Mouse (Mus musculus) frontal cortex, postnatal 14 days (tissue): ENCODE data around the gene Ppp1r9a.

Experiments used
- DNase-seq, 2 experiments: peaks; one replicate each; pipeline ENCODE4 v3.0.0; 2022; ENCODE audit warnings: low spot score in 2 of 2

Gene Ppp1r9a

GRCm38 (mm10) chr6:5006283-5006946 lies 103.7 kb downstream of the Ppp1r9a start:
- no peak for DNase-seq

- DNase-seq: no peak
Measured at GRCm38 (mm10) chr6:5008166-5008565, 105.4 kb downstream of the Ppp1r9a start.

GRCm38 (mm10) chr6:5008603-5009002 lies 105.9 kb downstream of the Ppp1r9a start:
- DNase-seq: no peak

- no peak for DNase-seq
Measured at GRCm38 (mm10) chr6:5010553-5011416, 108.1 kb downstream of the Ppp1r9a start.

- DNase-seq: no peak
Measured at GRCm38 (mm10) chr6:5012794-5013193, 110.1 kb downstream of the Ppp1r9a start.

GRCm38 (mm10) chr6:5014567-5014966 lies 111.8 kb downstream of the Ppp1r9a start:
- no peak for DNase-seq

- DNase-seq: no peak
Measured at GRCm38 (mm10) chr6:5015173-5015572, 112.5 kb downstream of the Ppp1r9a start.

GRCm38 (mm10) chr6:5017945-5018511 lies 115.3 kb downstream of the Ppp1r9a start:
- no peak for DNase-seq

- no peak for DNase-seq
Measured at GRCm38 (mm10) chr6:5019208-5019607, 116.5 kb downstream of the Ppp1r9a start.

GRCm38 (mm10) chr6:5019969-5020368 lies 117.3 kb downstream of the Ppp1r9a start:
- DNase-seq: no peak

GRCm38 (mm10) chr6:5020510-5020909 lies 117.8 kb downstream of the Ppp1r9a start:
- DNase-seq: no peak

- no peak for DNase-seq
Measured at GRCm38 (mm10) chr6:5022677-5023076, 120.0 kb downstream of the Ppp1r9a start.

- no peak for DNase-seq
Measured at GRCm38 (mm10) chr6:5024893-5025292, 122.2 kb downstream of the Ppp1r9a start.

- DNase-seq: no peak
Measured at GRCm38 (mm10) chr6:5026772-5027171, 124.1 kb downstream of the Ppp1r9a start.

GRCm38 (mm10) chr6:5027213-5027612 lies 124.5 kb downstream of the Ppp1r9a start:
- DNase-seq: no peak

- DNase-seq: no peak
Measured at GRCm38 (mm10) chr6:5027801-5028200, 125.1 kb downstream of the Ppp1r9a start.

GRCm38 (mm10) chr6:5029205-5029927 lies 126.6 kb downstream of the Ppp1r9a start:
- DNase-seq: no peak

- DNase-seq: no peak
Measured at GRCm38 (mm10) chr6:5029956-5030355, 127.2 kb downstream of the Ppp1r9a start.

GRCm38 (mm10) chr6:5032986-5033633 lies 130.4 kb downstream of the Ppp1r9a start:
- no peak for DNase-seq

- no peak for DNase-seq
Measured at GRCm38 (mm10) chr6:5037225-5037624, 134.5 kb downstream of the Ppp1r9a start.

GRCm38 (mm10) chr6:5038140-5038749 lies 135.5 kb downstream of the Ppp1r9a start:
- DNase-seq: no peak
